Mouse (Mus musculus) stomach, embryonic 15.5 days (tissue): ENCODE data around the gene Thsd7b. TPM values are rescaled to one million over a fixed set of nuclear protein-coding genes. Genes with fewer than 3 reads are reported as not detected.

Experiments
- ATAC-seq: fragments of 200-750 bp; cut with Nextera tagmentation; 2 replicates; pipeline ENCODE4 v1.8.0; 2017; ENCODE audit warnings: low read depth, moderate number of reproducible peaks, moderate TSS enrichment; ENCODE audit not compliant: insufficient read depth, low FRiP score
- H3K27ac ChIP-seq: fragments of 300-500 bp; sonication (generic); 2 replicates; pipeline ENCODE4 v1.5.1; 2015; ENCODE audit warnings: mild to moderate bottlenecking, inconsistent platforms
- H3K27me3 ChIP-seq: fragments of 300-500 bp; sonication (generic); replicated peaks from 2 replicates; pipeline ENCODE4 v1.6.1; 2015; ENCODE audit warnings: inconsistent platforms
- H3K36me3 ChIP-seq: fragments of 300-500 bp; sonication (generic); 2 replicates; pipeline ENCODE4 v1.6.1; 2015; ENCODE audit warnings: inconsistent platforms
- H3K4me1 ChIP-seq: fragments of 300-500 bp; sonication (generic); 2 replicates; pipeline ENCODE4 v1.6.1; 2015; ENCODE audit warnings: inconsistent platforms
- H3K4me2 ChIP-seq: fragments of 300-500 bp; sonication (generic); 2 replicates; pipeline ENCODE4 v1.6.1; 2015; ENCODE audit warnings: mild to moderate bottlenecking, inconsistent platforms
- H3K4me3 ChIP-seq: fragments of 300-500 bp; sonication (generic); replicated peaks from 2 replicates; pipeline ENCODE4 v1.5.1; 2015; ENCODE audit warnings: inconsistent platforms
- H3K9ac ChIP-seq: fragments of 300-500 bp; sonication (generic); 2 replicates; pipeline ENCODE4 v1.6.1; 2015; ENCODE audit warnings: inconsistent platforms
- H3K9me3 ChIP-seq: fragments of 300-500 bp; sonication (generic); 2 replicates; pipeline ENCODE4 v1.6.1; 2016; ENCODE audit warnings: inconsistent platforms
- WGBS: fragments of 180-500 bp; shearing (Covaris S2); methylation state at CpG from one replicate; pipeline ENCODE4 v1.1.7; 2015; 5-methylcytosine and 5-hydroxymethylcytosine counted together
- polyA plus RNA-seq: library from polyadenylated mRNA; unstranded; fragments of >200 nt; fragmentation: Nextera tagmentation; extraction: Ambion mirVana; gene quantifications from 2 replicates; pipeline ENCODE4 v1.2.1, GENCODE M21; 2015

Thsd7b gene
- polyA plus RNA-seq, 1 experiment from 2014 or later: 0.64 TPM

- Histone ChIP-seq H3K27me3 (no peaks in the 10 kb centered on the region), H3K9me3 (no peaks in the 10 kb centered on the region), H3K4me2 (no peak overlapping the region), H3K27ac (no peak overlapping the region), H3K36me3 (no peaks in the 10 kb centered on the region), H3K9ac (no peak overlapping the region), H3K4me1 (no peaks in the 10 kb centered on the region), H3K4me3 (no peak overlapping the region)
- WGBS: 44% methylated on average over 4 of the region's 4 CpGs
- no peak for ATAC-seq
Observed at GRCm38 (mm10) chr1:129678851-129679250, 405.7 kb downstream of the Thsd7b start.

- H3K4me1 ChIP-seq: no peaks in the 10 kb centered on the region
- no peak overlapping the region for H3K4me2 ChIP-seq
- no peak overlapping the region for H3K9ac ChIP-seq
- no peaks in the 10 kb centered on the region for H3K36me3 ChIP-seq
- H3K27me3 ChIP-seq: no peaks in the 10 kb centered on the region
- no peak overlapping the region for H3K4me3 ChIP-seq
- no peak for ATAC-seq
- H3K9me3 ChIP-seq: no peaks in the 10 kb centered on the region
- no peak overlapping the region for H3K27ac ChIP-seq
- 80% methylated on average over 1 of the region's 1 CpGs for WGBS
Observed at GRCm38 (mm10) chr1:129705701-129706100, 432.6 kb downstream of the Thsd7b start.

- WGBS: 97% methylated on average over 3 of the region's 3 CpGs
- no peak for ATAC-seq
Observed at GRCm38 (mm10) chr1:129712706-129713105, 439.6 kb downstream of the Thsd7b start.

GRCm38 (mm10) chr1:129713571-129713970 lies 440.5 kb downstream of the Thsd7b start:
- Histone ChIP-seq H3K4me1 (no peaks in the 10 kb centered on the region), H3K9me3 (no peaks in the 10 kb centered on the region), H3K36me3 (no peaks in the 10 kb centered on the region), H3K4me3 (no peak overlapping the region), H3K4me2 (no peak overlapping the region), H3K27ac (no peak overlapping the region), H3K9ac (no peak overlapping the region), H3K27me3 (no peaks in the 10 kb centered on the region)
- ATAC-seq: no peak
- WGBS: 80% methylated on average over 3 of the region's 3 CpGs

More at GRCm38 (mm10) chr1:129712706-129713105, 439.6 kb downstream of the Thsd7b start:
- Histone ChIP-seq H3K27me3 (no peaks in the 10 kb centered on the region), H3K27ac (no peak overlapping the region), H3K9me3 (no peaks in the 10 kb centered on the region), H3K4me1 (no peaks in the 10 kb centered on the region), H3K36me3 (no peaks in the 10 kb centered on the region), H3K4me2 (no peak overlapping the region), H3K9ac (no peak overlapping the region), H3K4me3 (no peak overlapping the region)

GRCm38 (mm10) chr1:129719592-129719991 lies 446.5 kb downstream of the Thsd7b start:
- Histone ChIP-seq H3K4me2 (no peak overlapping the region), H3K36me3 (no peaks in the 10 kb centered on the region), H3K4me3 (no peak overlapping the region), H3K9ac (no peak overlapping the region), H3K4me1 (no peaks in the 10 kb centered on the region), H3K27ac (no peak overlapping the region), H3K27me3 (no peaks in the 10 kb centered on the region), H3K9me3 (no peaks in the 10 kb centered on the region)
- no peak for ATAC-seq

- Histone ChIP-seq H3K4me3 (no peak overlapping the region), H3K4me2 (no peak overlapping the region)
- 87% methylated on average over 2 of the region's 2 CpGs for WGBS
Observed at GRCm38 (mm10) chr1:129731991-129732390, 458.9 kb downstream of the Thsd7b start.

GRCm38 (mm10) chr1:129747595-129747994 lies 474.5 kb downstream of the Thsd7b start:
- Histone ChIP-seq H3K4me3 (no peak overlapping the region), H3K27ac (no peak overlapping the region), H3K4me1 (no peaks in the 10 kb centered on the region), H3K27me3 (no peaks in the 10 kb centered on the region), H3K4me2 (no peak overlapping the region), H3K9ac (no peak overlapping the region), H3K36me3 (no peaks in the 10 kb centered on the region), H3K9me3 (no peaks in the 10 kb centered on the region)
- no peak for ATAC-seq
- WGBS: 54% methylated on average over 3 of the region's 3 CpGs

More at GRCm38 (mm10) chr1:129731991-129732390, 458.9 kb downstream of the Thsd7b start:
- no peaks in the 10 kb centered on the region for H3K36me3 ChIP-seq
- H3K27ac ChIP-seq: no peak overlapping the region
- H3K9ac ChIP-seq: no peak overlapping the region
- ATAC-seq: no peak
- no peaks in the 10 kb centered on the region for H3K27me3 ChIP-seq
- H3K4me1 ChIP-seq: no peaks in the 10 kb centered on the region
- no peaks in the 10 kb centered on the region for H3K9me3 ChIP-seq

- no peak overlapping the region for H3K4me2 ChIP-seq
- H3K4me3 ChIP-seq: no peak overlapping the region
- H3K9me3 ChIP-seq: no peaks in the 10 kb centered on the region
- H3K27me3 ChIP-seq: no peaks in the 10 kb centered on the region
- no peak overlapping the region for H3K9ac ChIP-seq
- 59% methylated on average over 1 of the region's 1 CpGs for WGBS
- ATAC-seq: no peak
- no peaks in the 10 kb centered on the region for H3K36me3 ChIP-seq
- H3K27ac ChIP-seq: no peak overlapping the region
- no peaks in the 10 kb centered on the region for H3K4me1 ChIP-seq
Observed at GRCm38 (mm10) chr1:129756548-129757240, 483.6 kb downstream of the Thsd7b start.

- Histone ChIP-seq H3K36me3 (no peaks in the 10 kb centered on the region), H3K27ac (no peak overlapping the region), H3K9ac (no peak overlapping the region), H3K4me1 (no peaks in the 10 kb centered on the region), H3K4me3 (no peak overlapping the region), H3K27me3 (no peaks in the 10 kb centered on the region), H3K9me3 (no peaks in the 10 kb centered on the region), H3K4me2 (no peak overlapping the region)
- no peak for ATAC-seq
- 76% methylated on average over 1 of the region's 1 CpGs for WGBS
Observed at GRCm38 (mm10) chr1:129759003-129759402, 485.9 kb downstream of the Thsd7b start.

- no peaks in the 10 kb centered on the region for H3K27me3 ChIP-seq
- H3K36me3 ChIP-seq: no peaks in the 10 kb centered on the region
- H3K27ac ChIP-seq: no peak overlapping the region
- WGBS: 75% methylated on average over 1 of the region's 1 CpGs
- ATAC-seq: no peak
- no peaks in the 10 kb centered on the region for H3K9me3 ChIP-seq
- H3K9ac ChIP-seq: no peak overlapping the region
- no peaks in the 10 kb centered on the region for H3K4me1 ChIP-seq
- H3K4me3 ChIP-seq: no peak overlapping the region
- H3K4me2 ChIP-seq: no peak overlapping the region
Observed at GRCm38 (mm10) chr1:129761234-129761633, 488.1 kb downstream of the Thsd7b start.

GRCm38 (mm10) chr1:129764748-129765147 lies 491.6 kb downstream of the Thsd7b start:
- Histone ChIP-seq H3K4me2 (no peak overlapping the region), H3K36me3 (no peaks in the 10 kb centered on the region), H3K9ac (no peak overlapping the region), H3K27ac (no peak overlapping the region), H3K9me3 (no peaks in the 10 kb centered on the region), H3K27me3 (no peaks in the 10 kb centered on the region), H3K4me1 (no peaks in the 10 kb centered on the region), H3K4me3 (no peak overlapping the region)
- no peak for ATAC-seq
- WGBS: 41% methylated on average over 2 of the region's 2 CpGs

GRCm38 (mm10) chr1:129777055-129777454 lies 504.0 kb downstream of the Thsd7b start:
- WGBS: 76% methylated on average over 5 of the region's 5 CpGs
- no peaks in the 10 kb centered on the region for H3K36me3 ChIP-seq
- H3K27ac ChIP-seq: no peak overlapping the region
- no peaks in the 10 kb centered on the region for H3K9me3 ChIP-seq
- no peak for ATAC-seq
- no peak overlapping the region for H3K4me2 ChIP-seq
- H3K27me3 ChIP-seq: no peaks in the 10 kb centered on the region
- no peak overlapping the region for H3K9ac ChIP-seq
- H3K4me1 ChIP-seq: no peaks in the 10 kb centered on the region
- H3K4me3 ChIP-seq: no peak overlapping the region

- Histone ChIP-seq H3K4me1 (no peaks in the 10 kb centered on the region), H3K9ac (no peak overlapping the region), H3K4me3 (no peak overlapping the region), H3K4me2 (no peak overlapping the region), H3K27me3 (no peaks in the 10 kb centered on the region), H3K9me3 (no peaks in the 10 kb centered on the region), H3K27ac (no peak overlapping the region), H3K36me3 (no peaks in the 10 kb centered on the region)
- no peak for ATAC-seq
- 53% methylated on average over 4 of the region's 4 CpGs for WGBS
Observed at GRCm38 (mm10) chr1:129779506-129779905, 506.4 kb downstream of the Thsd7b start.
